Mouse (Mus musculus) bone marrow macrophage, adult 2 months (primary cell): Measurements from ENCODE around the gene Ecm1.

Experiments used
- CTCF ChIP-seq: IDR thresholded peaks from 2 replicates; pipeline ENCODE4 v1.5.1; 2012; ENCODE audit warnings: low read depth, mild to moderate bottlenecking, low read length, moderate library complexity
- POLR2A ChIP-seq: IDR thresholded peaks from 2 replicates; pipeline ENCODE4 v1.6.1; 2012; ENCODE audit warnings: mild to moderate bottlenecking, low read depth, low read length, borderline replicate concordance

DNA sequence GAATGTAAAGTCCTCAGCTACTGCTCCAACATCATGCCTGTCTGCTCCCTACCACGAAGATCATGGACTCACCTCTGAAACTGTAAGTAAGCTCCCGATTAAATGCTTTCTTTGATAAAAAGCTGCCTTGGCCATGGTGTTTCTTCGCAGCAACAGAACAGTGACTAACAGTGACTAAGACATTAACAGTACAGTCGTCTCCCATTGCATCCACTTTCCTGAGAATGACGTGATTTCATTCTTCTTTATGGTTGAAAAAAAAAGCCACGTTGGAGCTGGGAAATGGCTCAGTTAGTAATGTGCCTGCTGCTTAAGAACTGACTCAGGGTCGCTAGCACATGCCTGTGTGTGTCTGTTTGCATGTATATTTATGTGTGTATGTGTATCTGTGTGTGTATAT lies 13.5 kb downstream of the Ecm1 start:
- TF ChIP-seq CTCF (no peak), POLR2A (no peak)
